Mouse (Mus musculus): ENCODE measurements at regions not wholly inside any gene's neighbourhood (a gene's known extent, or its start where the extent isn't known, plus 50 kb on each side); places are given as distances from the start of the nearest gene placed in this dataset.

DNA sequence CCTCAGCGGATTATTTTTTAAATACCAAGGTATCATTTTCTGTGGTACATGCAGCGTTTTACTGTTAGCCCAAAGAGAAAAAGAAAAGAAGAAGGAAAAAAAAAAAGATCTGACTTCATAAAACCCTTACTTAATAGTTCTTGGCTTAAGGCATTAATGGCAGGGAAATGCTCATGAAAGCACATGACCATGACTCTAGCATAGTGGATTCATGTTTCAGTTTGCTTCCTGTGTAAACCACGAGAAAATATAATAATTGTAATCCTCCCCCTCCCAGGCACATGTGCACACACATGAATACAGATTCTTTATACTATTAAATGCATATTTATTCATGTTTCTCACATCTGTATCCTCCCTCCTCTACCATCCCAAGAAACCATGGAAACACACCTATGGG, 486.9 kb upstream of the Gm9747 start:
- no peak for TF ChIP-seq CTCF (IDR thresholded peaks at IDR 0.05; ENCODE audit: borderline replicate concordance, extremely low read depth, insufficient read depth, insufficient read length)
- TF ChIP-seq POLR2A (IDR thresholded peaks at IDR 0.05; ENCODE audit: borderline replicate concordance, extremely low read depth, insufficient read depth, insufficient read length, poor library complexity, severe bottlenecking), result no peak
